Mouse (Mus musculus) MEL (cell line): ENCODE measurements around the gene Gm1113. TPM values are rescaled to one million over a fixed set of nuclear protein-coding genes. Genes with fewer than 3 reads are reported as not detected.

Experiments used
- DNase-seq: peaks from one replicate; pipeline ENCODE4 v3.0.0; 2011; ENCODE audit warnings: low read depth, low spot score
- H3K27ac ChIP-seq: 2 replicates; pipeline ENCODE4 v1.5.1; 2012; ENCODE audit warnings: low read depth, mild to moderate bottlenecking, control low read depth, low read length, moderate library complexity; ENCODE audit not compliant: control insufficient read depth
- H3K27me3 ChIP-seq, 2 experiments: fragments of 150-350 bp in 1 of 2; sonication (generic) in 1 of 2; 2 replicates each; pipeline ENCODE4 v1.6.1; 2012; ENCODE audit warnings: low read length in 2 of 2, mild to moderate bottlenecking in 2 of 2, improper control_type of control experiment in 1 of 2, moderate library complexity in 1 of 2; ENCODE audit not compliant: insufficient read depth in 2 of 2, control insufficient read depth in 1 of 2
- H3K36me3 ChIP-seq, 2 experiments: 2 replicates each; pipeline ENCODE4 v1.6.1; 2012 to 2014; ENCODE audit warnings: low read length in 2 of 2, improper control_type of control experiment in 1 of 2, inconsistent platforms in 1 of 2, mild to moderate bottlenecking in 1 of 2; ENCODE audit not compliant: insufficient read depth in 2 of 2, control insufficient read depth in 1 of 2
- H3K4me1 ChIP-seq, 2 experiments: fragments of 150-350 bp in 1 of 2; sonication (generic) in 1 of 2; 2 replicates each; pipeline ENCODE4 v1.6.1; 2012; ENCODE audit warnings: low read length in 2 of 2, improper control_type of control experiment in 1 of 2, mild to moderate bottlenecking in 1 of 2; ENCODE audit not compliant: insufficient read depth in 2 of 2, control insufficient read depth in 1 of 2
- H3K4me3 ChIP-seq, 2 experiments: fragments of 150-350 bp in 1 of 2; sonication (generic) in 1 of 2; 2 replicates each; pipeline ENCODE4 v1.5.1; 2012; ENCODE audit warnings: low read depth in 2 of 2, low read length in 2 of 2, mild to moderate bottlenecking in 2 of 2, moderate library complexity in 2 of 2, control low read depth in 1 of 2, improper control_type of control experiment in 1 of 2; ENCODE audit not compliant: control insufficient read depth in 1 of 2, insufficient read depth in 1 of 2
- H3K79me2 ChIP-seq: 2 replicates; pipeline ENCODE4 v1.6.1; 2012; ENCODE audit warnings: mild to moderate bottlenecking, low read length, moderate library complexity; ENCODE audit not compliant: control insufficient read depth, poor library complexity, insufficient read depth
- H3K9ac ChIP-seq: 2 replicates; pipeline ENCODE4 v1.6.1; 2012; ENCODE audit warnings: low read depth, mild to moderate bottlenecking, control low read depth, low read length, moderate library complexity; ENCODE audit not compliant: control insufficient read depth, poor library complexity, severe bottlenecking
- H3K9me3 ChIP-seq: fragments of 150-350 bp; sonication (generic); replicated peaks from 2 replicates; pipeline ENCODE4 v1.6.1; 2012; ENCODE audit warnings: mild to moderate bottlenecking, low read length, improper control_type of control experiment, moderate library complexity; ENCODE audit not compliant: insufficient read depth
- BHLHE40 ChIP-seq: IDR thresholded peaks from 2 replicates; pipeline ENCODE4 v1.6.1; 2012; ENCODE audit warnings: low read depth, mild to moderate bottlenecking, inconsistent platforms, low read length, improper control_type of control experiment, borderline replicate concordance
- CHD1 ChIP-seq: IDR thresholded peaks from 2 replicates; pipeline ENCODE4 v1.6.1; 2012; ENCODE audit warnings: low read depth, mild to moderate bottlenecking, inconsistent platforms, low read length, improper control_type of control experiment
- CHD2 ChIP-seq: IDR thresholded peaks from 2 replicates; pipeline ENCODE4 v1.6.1; 2011; ENCODE audit warnings: low read length, improper control_type of control experiment
- ELF1 ChIP-seq: IDR thresholded peaks from 2 replicates; pipeline ENCODE4 v1.6.1; 2014; ENCODE audit warnings: low read depth, mild to moderate bottlenecking, inconsistent platforms, low read length, improper control_type of control experiment, moderate library complexity
- EP300 ChIP-seq, 2 experiments: IDR thresholded peaks; 2 replicates each; pipeline ENCODE4 v1.6.1; 2011; ENCODE audit warnings: improper control_type of control experiment in 2 of 2, low read length in 2 of 2, low read depth in 1 of 2, mild to moderate bottlenecking in 1 of 2
- HCFC1 ChIP-seq: IDR thresholded peaks from 2 replicates; pipeline ENCODE4 v1.6.1; 2012; ENCODE audit warnings: low read depth, mild to moderate bottlenecking, inconsistent platforms, low read length, improper control_type of control experiment, moderate library complexity
- JUND ChIP-seq: IDR thresholded peaks from 2 replicates; pipeline ENCODE4 v1.6.1; 2011; ENCODE audit warnings: low read depth, mild to moderate bottlenecking, improper control_type of control experiment, low read length
- KAT2A ChIP-seq: conservative IDR thresholded peaks from 2 replicates; pipeline ENCODE4 v1.6.1; 2012; ENCODE audit warnings: low read depth, low read length, improper control_type of control experiment, inconsistent platforms
- MAZ ChIP-seq: IDR thresholded peaks from 2 replicates; pipeline ENCODE4 v1.6.1; 2012; ENCODE audit warnings: low read depth, mild to moderate bottlenecking, inconsistent platforms, low read length, improper control_type of control experiment
- MXI1 ChIP-seq: IDR thresholded peaks from 2 replicates; pipeline ENCODE4 v1.6.1; 2011; ENCODE audit warnings: mild to moderate bottlenecking, low read depth, low read length, improper control_type of control experiment
- MYB ChIP-seq: IDR thresholded peaks from 2 replicates; pipeline ENCODE4 v1.6.1; 2011; ENCODE audit warnings: mild to moderate bottlenecking, low read depth, low read length, improper control_type of control experiment
- MYC ChIP-seq: IDR thresholded peaks from 2 replicates; pipeline ENCODE4 v1.6.1; 2011; ENCODE audit warnings: low read depth, mild to moderate bottlenecking, low read length, improper control_type of control experiment, moderate library complexity
- POLR2A ChIP-seq, 2 experiments: IDR thresholded peaks; 2 replicates each; pipeline ENCODE4 v1.6.1; 2011 to 2012; ENCODE audit warnings: low read length in 2 of 2, mild to moderate bottlenecking in 2 of 2, control low read depth in 1 of 2, improper control_type of control experiment in 1 of 2, low read depth in 1 of 2, moderate library complexity in 1 of 2; ENCODE audit not compliant: control insufficient read depth in 1 of 2, insufficient read depth in 1 of 2, poor library complexity in 1 of 2
- RAD21 ChIP-seq: IDR thresholded peaks from 2 replicates; pipeline ENCODE4 v1.6.1; 2011; ENCODE audit warnings: mild to moderate bottlenecking, low read depth, low read length, improper control_type of control experiment
- RCOR1 ChIP-seq: IDR thresholded peaks from 2 replicates; pipeline ENCODE4 v1.6.1; 2012; ENCODE audit warnings: low read depth, mild to moderate bottlenecking, inconsistent platforms, low read length, improper control_type of control experiment
- SMC3 ChIP-seq: IDR thresholded peaks from 2 replicates; pipeline ENCODE4 v1.6.1; 2011; ENCODE audit warnings: low read depth, low read length, improper control_type of control experiment
- TAL1 ChIP-seq: IDR thresholded peaks from 2 replicates; pipeline ENCODE4 v1.6.1; 2012; ENCODE audit warnings: mild to moderate bottlenecking, inconsistent platforms, low read length, moderate library complexity, mixed read lengths
- UBTF ChIP-seq: IDR thresholded peaks from 2 replicates; pipeline ENCODE4 v1.6.1; 2012; ENCODE audit warnings: low read depth, mild to moderate bottlenecking, inconsistent platforms, low read length, improper control_type of control experiment, moderate library complexity, borderline replicate concordance; ENCODE audit not compliant: insufficient read depth
- USF2 ChIP-seq, 2 experiments: IDR thresholded peaks; 2 replicates each; pipeline ENCODE4 v1.6.1; 2011 to 2012; ENCODE audit warnings: improper control_type of control experiment in 2 of 2, low read length in 2 of 2, borderline replicate concordance in 1 of 2, inconsistent platforms in 1 of 2, low read depth in 1 of 2, mild to moderate bottlenecking in 1 of 2; ENCODE audit not compliant: insufficient read depth in 1 of 2
- ZMIZ1 ChIP-seq: IDR thresholded peaks from 2 replicates; pipeline ENCODE4 v1.6.1; 2012; ENCODE audit warnings: low read depth, mild to moderate bottlenecking, inconsistent platforms, low read length, improper control_type of control experiment, moderate library complexity
- polyA plus RNA-seq, 2 experiments: library from polyadenylated mRNA; stranded (reverse) in 1 of 2; unstranded in 1 of 2; fragments of >175 nt in 1 of 2; fragments of >200 nt in 1 of 2; gene quantifications; 2 replicates each; pipeline versions ENCODE4 v1.2.1 to v1.2.4; 2012; ENCODE audit warnings: low replicate concordance in 2 of 2, low read depth in 1 of 2; ENCODE audit not compliant: insufficient read length in 2 of 2, insufficient read depth in 1 of 2, missing spikeins in 1 of 2
- total RNA-seq: library from RNA; depleted of rRNA; stranded (reverse); fragments of 300-350 nt; gene quantifications from 2 replicates; pipeline ENCODE4 v1.2.3, GENCODE M21; 2012

Gm1113 gene
- total and polyA plus RNA-seq, 3 experiments = not detected

GRCm38 (mm10) chr9:35488496-35488895 lies 29.6 kb downstream of the Gm1113 start:
- H3K27me3 ChIP-seq = no peaks in the 10 kb centered on the region
- H3K79me2 ChIP-seq = no peaks in the 10 kb centered on the region
- no peak for DNase-seq
- TF ChIP-seq CHD1 (no peak), POLR2A (IDR thresholded peaks at IDR 0.05; ENCODE audit: control insufficient read depth in 1 of 2, insufficient read depth in 1 of 2, low read depth in 1 of 2, low read length in 2 of 2, poor library complexity in 1 of 2) (no peak), MAZ (no peak), HCFC1 (no peak), SMC3 (no peak), RAD21 (no peak), USF2 (IDR thresholded peaks at IDR 0.05; ENCODE audit: borderline replicate concordance in 1 of 2, insufficient read depth in 1 of 2, low read depth in 1 of 2, low read length in 2 of 2) (no peak), MYC (no peak)
- H3K9ac ChIP-seq = no peak overlapping the region
- no peaks in the 10 kb centered on the region for H3K4me1 ChIP-seq
- no peak overlapping the region for H3K4me3 ChIP-seq
- no peak overlapping the region for H3K27ac ChIP-seq
- H3K36me3 ChIP-seq = no peaks in the 10 kb centered on the region
- H3K9me3 ChIP-seq = no peaks in the 10 kb centered on the region

- no peaks in the 10 kb centered on the region for H3K4me1 ChIP-seq
These were observed 31.5 kb downstream of the Gm1113 start for GRCm38 (mm10) chr9:35486616-35487015.

DNA sequence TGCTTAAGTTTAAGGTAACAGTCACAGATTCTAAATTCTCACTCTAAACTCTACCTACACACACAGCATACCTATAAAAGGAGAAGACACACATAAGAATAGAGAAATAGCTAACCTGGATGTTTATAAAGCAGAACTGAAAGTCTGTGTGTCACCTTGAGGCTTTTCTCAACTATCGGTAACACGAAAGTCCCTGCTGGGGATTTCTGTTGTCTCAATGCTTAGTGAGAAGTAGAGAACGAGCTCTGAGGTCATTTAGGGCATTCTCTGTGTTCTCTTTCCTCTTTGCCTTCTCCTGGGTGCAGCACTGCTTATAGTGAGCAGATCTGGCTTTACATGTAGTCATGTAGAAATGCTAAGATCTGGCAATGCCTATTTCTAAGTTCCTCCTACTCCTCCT lies 34.1 kb downstream of the Gm1113 start:
- H3K27me3 ChIP-seq = no peaks in the 10 kb centered on the region
- H3K4me3 ChIP-seq = no peak overlapping the region
- H3K4me1 ChIP-seq = no peaks in the 10 kb centered on the region
- no peak for DNase-seq
- H3K9me3 ChIP-seq = no peaks in the 10 kb centered on the region
- no peak for TF ChIP-seq ELF1
- no peak for TF ChIP-seq RCOR1
- no peak for TF ChIP-seq KAT2A
- no peak for TF ChIP-seq MXI1
- no peak for TF ChIP-seq JUND
- no peak for TF ChIP-seq CHD2
- TF ChIP-seq UBTF = no peak
- TF ChIP-seq MYB = no peak
- TF ChIP-seq USF2 (IDR thresholded peaks at IDR 0.05; ENCODE audit: borderline replicate concordance in 1 of 2, insufficient read depth in 1 of 2, low read depth in 1 of 2, low read length in 2 of 2) = no peak
- no peak for TF ChIP-seq EP300 (IDR thresholded peaks at IDR 0.05; ENCODE audit: low read depth in 1 of 2, low read length in 2 of 2)
- no peak for TF ChIP-seq ZMIZ1
- TF ChIP-seq BHLHE40 = no peak
- no peak overlapping the region for H3K27ac ChIP-seq
- H3K36me3 ChIP-seq = no peaks in the 10 kb centered on the region
- no peak overlapping the region for H3K9ac ChIP-seq
- no peaks in the 10 kb centered on the region for H3K79me2 ChIP-seq

More at GRCm38 (mm10) chr9:35486616-35487015, 31.5 kb downstream of the Gm1113 start:
- H3K27ac ChIP-seq = no peak overlapping the region
- no peak overlapping the region for H3K9ac ChIP-seq
- TF ChIP-seq TAL1 = no peak
- no peaks in the 10 kb centered on the region for H3K36me3 ChIP-seq
- H3K4me3 ChIP-seq = no peak overlapping the region
- no peak for DNase-seq
- no peaks in the 10 kb centered on the region for H3K9me3 ChIP-seq
- H3K79me2 ChIP-seq = no peaks in the 10 kb centered on the region
- H3K27me3 ChIP-seq = no peaks in the 10 kb centered on the region
